Mouse (Mus musculus) heart, embryonic 16.5 days (tissue): ENCODE results near the gene Usp37. TPM values are rescaled to one million over a fixed set of nuclear protein-coding genes. Genes with fewer than 3 reads are reported as not detected.

ENCODE experiments used
- ATAC-seq: fragments of 200-750 bp; cut with Nextera tagmentation; replicated peaks from 2 replicates; pipeline ENCODE4 v1.8.0; 2017; ENCODE audit warnings: moderate number of reproducible peaks; ENCODE audit not compliant: insufficient read depth, low FRiP score; ENCODE audit errors: extremely low read depth
- H3K27ac ChIP-seq: fragments of 300-500 bp; sonication (generic); 2 replicates; pipeline ENCODE4 v1.5.1; 2014; ENCODE audit warnings: mild to moderate bottlenecking, low read length, control low read depth, moderate library complexity
- H3K27me3 ChIP-seq: fragments of 300-500 bp; sonication (generic); 2 replicates; pipeline ENCODE4 v1.6.1; 2014; ENCODE audit warnings: low read length, mixed read lengths; ENCODE audit not compliant: control insufficient read depth, insufficient read depth
- H3K36me3 ChIP-seq: fragments of 300-500 bp; sonication (generic); 2 replicates; pipeline ENCODE4 v1.6.1; 2014; ENCODE audit not compliant: control insufficient read depth, insufficient read depth
- H3K4me1 ChIP-seq: fragments of 300-500 bp; sonication (generic); 2 replicates; pipeline ENCODE4 v1.6.1; 2014; ENCODE audit warnings: low read length, mixed read lengths; ENCODE audit not compliant: control insufficient read depth, insufficient read depth
- H3K4me2 ChIP-seq: fragments of 300-500 bp; sonication (generic); 2 replicates; pipeline ENCODE4 v1.6.1; 2014; ENCODE audit warnings: low read depth, mild to moderate bottlenecking, control low read depth, low read length
- H3K4me3 ChIP-seq: fragments of 300-500 bp; sonication (generic); 2 replicates; pipeline ENCODE4 v1.5.1; 2014; ENCODE audit warnings: mild to moderate bottlenecking, control low read depth, low read length
- H3K9ac ChIP-seq: fragments of 300-500 bp; sonication (generic); 2 replicates; pipeline ENCODE4 v1.6.1; 2014; ENCODE audit warnings: low read length, control low read depth
- H3K9me3 ChIP-seq: fragments of 300-500 bp; sonication (generic); replicated peaks from 2 replicates; pipeline ENCODE4 v1.6.1; 2016; ENCODE audit warnings: low read length; ENCODE audit not compliant: control insufficient read depth
- WGBS: fragments of 180-500 bp; shearing (Covaris S2); extraction: QIAGEN DNeasy Blood & Tissue Kit; methylation state at CpG from one replicate; pipeline ENCODE4 v1.1.7; 2014; 5-methylcytosine and 5-hydroxymethylcytosine counted together
- polyA plus RNA-seq: library from polyadenylated mRNA; unstranded; fragments of >200 nt; fragmentation: Nextera tagmentation; extraction: Ambion mirVana; gene quantifications from 2 replicates; pipeline ENCODE4 v1.2.1, GENCODE M21; 2015

Usp37 gene
- polyA plus RNA-seq, 1 experiment from 2014 or later = 19.2 TPM

- Histone ChIP-seq H3K27ac (peak within 1 kb of the TSS; percentile 95), H3K9me3 (no peaks in the 10 kb centered on the region), H3K4me1 (peaks cover 33% of the 10 kb centered on the region), H3K36me3 (no peaks in the 10 kb centered on the region; the same call in 1 of the 2 replicates), H3K4me2 (peak within 1 kb of the TSS; percentile 85), H3K27me3 (no peaks in the 10 kb centered on the region), H3K4me3 (peak within 1 kb of the TSS; percentile 96), H3K9ac (peak within 1 kb of the TSS; percentile 97)
- under 1% methylated on average over 64 of the region's 64 CpGs for WGBS
- peak; percentile 99 for ATAC-seq
Measured at GRCm38 (mm10) chr1:74505721-74506464, 38.2 kb downstream of the Usp37 start, which contains the start of gene Cnot9. Gene Cnot9, plus strand, starts transcription at chr1:74506058.

GRCm38 (mm10) chr1:74505393-74505720 lies 38.7 kb downstream of the Usp37 start:
- Histone ChIP-seq H3K4me1 (peaks cover 33% of the 10 kb centered on the region), H3K9ac (peak overlapping the region; percentile 80), H3K27me3 (no peaks in the 10 kb centered on the region), H3K4me3 (peak overlapping the region; percentile 96), H3K36me3 (no peaks in the 10 kb centered on the region; the same call in 1 of the 2 replicates), H3K9me3 (no peaks in the 10 kb centered on the region), H3K4me2 (peak overlapping the region; percentile 83), H3K27ac (peak overlapping the region; percentile 64)
- no peak for ATAC-seq
- WGBS = 0% methylated on average over 22 of the region's 22 CpGs

GRCm38 (mm10) chr1:74501106-74501505 lies 43.0 kb downstream of the Usp37 start:
- H3K4me2 ChIP-seq = no peak overlapping the region
- no peaks in the 10 kb centered on the region for H3K36me3 ChIP-seq
- H3K9me3 ChIP-seq = no peaks in the 10 kb centered on the region
- H3K27me3 ChIP-seq = no peaks in the 10 kb centered on the region
- H3K4me1 ChIP-seq = peaks cover 11% of the 10 kb centered on the region
- ATAC-seq = no peak
- no peak overlapping the region for H3K27ac ChIP-seq
- H3K4me3 ChIP-seq = no peak overlapping the region
- no peak overlapping the region for H3K9ac ChIP-seq
- 63% methylated on average over 1 of the region's 1 CpGs for WGBS

- no peaks in the 10 kb centered on the region for H3K27me3 ChIP-seq
- H3K4me1 ChIP-seq = no peaks in the 10 kb centered on the region
- no peaks in the 10 kb centered on the region for H3K9me3 ChIP-seq
- no peak overlapping the region for H3K9ac ChIP-seq
- WGBS = 90% methylated on average over 5 of the region's 5 CpGs
- peaks cover 28% of the 10 kb centered on the region for H3K36me3 ChIP-seq
- ATAC-seq = no peak
- no peak overlapping the region for H3K4me3 ChIP-seq
- no peak overlapping the region for H3K4me2 ChIP-seq
- H3K27ac ChIP-seq = no peak overlapping the region
Measured at GRCm38 (mm10) chr1:74485792-74486191, 58.3 kb downstream of the Usp37 start.

- no peak overlapping the region for H3K27ac ChIP-seq
- no peak overlapping the region for H3K9ac ChIP-seq
- no peak overlapping the region for H3K4me2 ChIP-seq
- ATAC-seq = no peak
- H3K4me1 ChIP-seq = no peaks in the 10 kb centered on the region
- WGBS = 69% methylated on average over 2 of the region's 2 CpGs
- peaks cover 21% of the 10 kb centered on the region for H3K36me3 ChIP-seq
- no peak overlapping the region for H3K4me3 ChIP-seq
- H3K27me3 ChIP-seq = no peaks in the 10 kb centered on the region
- no peaks in the 10 kb centered on the region for H3K9me3 ChIP-seq
Measured at GRCm38 (mm10) chr1:74460273-74460672, 83.8 kb downstream of the Usp37 start.

GRCm38 (mm10) chr1:74452611-74453045 lies 91.5 kb downstream of the Usp37 start:
- H3K36me3 ChIP-seq = peaks cover 32% of the 10 kb centered on the region
- H3K4me1 ChIP-seq = no peaks in the 10 kb centered on the region
- no peak overlapping the region for H3K27ac ChIP-seq
- 49% methylated on average over 4 of the region's 4 CpGs for WGBS
- H3K4me2 ChIP-seq = no peak overlapping the region
- no peaks in the 10 kb centered on the region for H3K27me3 ChIP-seq
- H3K9me3 ChIP-seq = no peaks in the 10 kb centered on the region
- peak; percentile 77 for ATAC-seq
- H3K4me3 ChIP-seq = no peak overlapping the region
- no peak overlapping the region for H3K9ac ChIP-seq

GRCm38 (mm10) chr1:74444538-74444937 lies 99.5 kb downstream of the Usp37 start:
- no peak overlapping the region for H3K9ac ChIP-seq
- H3K27ac ChIP-seq = no peak overlapping the region
- no peaks in the 10 kb centered on the region for H3K4me1 ChIP-seq
- WGBS = 88% methylated on average over 2 of the region's 2 CpGs
- no peak for ATAC-seq
- no peak overlapping the region for H3K4me2 ChIP-seq
- H3K9me3 ChIP-seq = no peaks in the 10 kb centered on the region
- H3K36me3 ChIP-seq = peaks cover 16% of the 10 kb centered on the region
- no peak overlapping the region for H3K4me3 ChIP-seq
- no peaks in the 10 kb centered on the region for H3K27me3 ChIP-seq

- Histone ChIP-seq H3K4me3 (no peak overlapping the region), H3K9ac (no peak overlapping the region), H3K9me3 (no peaks in the 10 kb centered on the region), H3K4me1 (0 out of 2 replicates have a peak, but pooled peaks cover 2% of the 10 kb centered on the region), H3K27ac (no peak overlapping the region), H3K4me2 (no peak overlapping the region), H3K27me3 (no peaks in the 10 kb centered on the region), H3K36me3 (peaks cover 25% of the 10 kb centered on the region)
- no peak for ATAC-seq
- 81% methylated on average over 19 of the region's 19 CpGs for WGBS
Measured at GRCm38 (mm10) chr1:74439166-74439876, 104.8 kb downstream of the Usp37 start.
